Mouse (Mus musculus) lung, adult 2 months (tissue): ENCODE data around the gene Faf2. TPM values are rescaled to one million over a fixed set of nuclear protein-coding genes. Genes with fewer than 3 reads are reported as not detected.

Source experiments
- DNase-seq: peaks from one replicate; pipeline ENCODE4 v3.0.0; 2022
- H3K4me1 ChIP-seq: fragments of 200-500 bp; 2 replicates; pipeline ENCODE4 v1.6.1; 2011; ENCODE audit warnings: low read length; ENCODE audit not compliant: control insufficient read depth, insufficient read depth
- H3K4me3 ChIP-seq: fragments of 200-500 bp; replicated peaks from 2 replicates; pipeline ENCODE3; 2011; ENCODE audit warnings: low read depth, mild to moderate bottlenecking, control low read depth, low read length; ENCODE audit errors: extremely low read depth
- CTCF ChIP-seq: fragments of 200-500 bp; IDR thresholded peaks from 2 replicates; pipeline ENCODE4 v1.5.1; 2011; ENCODE audit warnings: mild to moderate bottlenecking, low read length, control low read depth; ENCODE audit not compliant: insufficient read depth
- POLR2A ChIP-seq: fragments of 200-500 bp; IDR thresholded peaks from 2 replicates; pipeline ENCODE4 v1.6.1; 2011; ENCODE audit warnings: low read depth, mild to moderate bottlenecking, control low read depth, low read length, borderline replicate concordance; ENCODE audit errors: extremely low read depth
- WGBS: fragments of 180-500 bp; shearing (Covaris S2); methylation state at CpG from one replicate; pipeline ENCODE4 v1.1.7; 2018; 5-methylcytosine and 5-hydroxymethylcytosine counted together
- polyA plus RNA-seq: library from polyadenylated mRNA; depleted of rRNA; stranded (reverse); fragments of >200 nt; gene quantifications from 2 replicates; pipeline ENCODE4 v1.2.3, GENCODE M21; 2012; rRNA removed

Faf2 gene
- 16.1 and 27.7 TPM in 2 replicates for polyA plus RNA-seq

GRCm38 (mm10) chr13:54621155-54621932 is at the start of gene Faf2:
TSS of gene Faf2 (plus strand) at chr13:54621784.
- peak; percentile 67 for TF ChIP-seq CTCF
- TF ChIP-seq POLR2A, result peak; percentile 87; the same call in 1 of the 2 replicates
- 10% methylated on average over 44 of the region's 44 CpGs for WGBS

GRCm38 (mm10) chr13:54572621-54573020 is 49.0 kb upstream of the Faf2 start:
- Histone ChIP-seq H3K4me1 (peaks cover 4% of the 10 kb centered on the region; the same call in 1 of the 2 replicates), H3K4me3 (no peak overlapping the region)
- no peak for DNase-seq
- TF ChIP-seq POLR2A (no peak), CTCF (no peak)
- WGBS, result 81% methylated on average over 4 of the region's 4 CpGs

More at GRCm38 (mm10) chr13:54621155-54621932, at the start of gene Faf2:
- peaks cover 5% of the 10 kb centered on the region for H3K4me1 ChIP-seq
- H3K4me3 ChIP-seq, result peak within 1 kb of the TSS; percentile 98
- DNase-seq, result peak; percentile 98

GRCm38 (mm10) chr13:54574854-54575481 is 46.6 kb upstream of the Faf2 start, which contains the start of gene Arl10:
TSS of gene Arl10 (plus strand) at chr13:54575015.
- peaks cover 4% of the 10 kb centered on the region; the same call in 1 of the 2 replicates for H3K4me1 ChIP-seq
- WGBS, result under 1% methylated on average over 55 of the region's 55 CpGs
- peak; percentile 78 for DNase-seq
- TF ChIP-seq CTCF, result no peak
- 0 out of 2 replicates have a peak, but pooled peaks have one; percentile 7 for TF ChIP-seq POLR2A
- peak within 1 kb of the TSS; percentile 72 for H3K4me3 ChIP-seq

- DNase-seq, result peak; percentile 39
- Histone ChIP-seq H3K4me3 (peak overlapping the region; percentile 72), H3K4me1 (peaks cover 4% of the 10 kb centered on the region; the same call in 1 of the 2 replicates)
- TF ChIP-seq POLR2A (no peak), CTCF (no peak)
- WGBS, result 4% methylated on average over 19 of the region's 19 CpGs
Measured at GRCm38 (mm10) chr13:54575489-54575888, 46.1 kb upstream of the Faf2 start.

GRCm38 (mm10) chr13:54577652-54578507 is 43.7 kb upstream of the Faf2 start:
- 76% methylated on average over 21 of the region's 21 CpGs for WGBS
- no peak for DNase-seq
- Histone ChIP-seq H3K4me1 (peaks cover 12% of the 10 kb centered on the region), H3K4me3 (no peak overlapping the region)
- TF ChIP-seq POLR2A (no peak), CTCF (no peak)

GRCm38 (mm10) chr13:54581385-54581784 is 40.2 kb upstream of the Faf2 start:
- DNase-seq, result no peak
- peaks cover 9% of the 10 kb centered on the region for H3K4me1 ChIP-seq
- 40% methylated on average over 2 of the region's 2 CpGs for WGBS
- H3K4me3 ChIP-seq, result no peak overlapping the region
- TF ChIP-seq POLR2A, result no peak
- no peak for TF ChIP-seq CTCF

- no peak for TF ChIP-seq CTCF
- no peak for TF ChIP-seq POLR2A
- Histone ChIP-seq H3K4me1 (peaks cover 9% of the 10 kb centered on the region), H3K4me3 (no peak overlapping the region)
- WGBS, result 42% methylated on average over 10 of the region's 10 CpGs
- DNase-seq, result no peak
Measured at GRCm38 (mm10) chr13:54582126-54582525, 39.5 kb upstream of the Faf2 start.

- no peak overlapping the region for H3K4me3 ChIP-seq
- WGBS, result 76% methylated on average over 5 of the region's 5 CpGs
- TF ChIP-seq CTCF, result no peak
- TF ChIP-seq POLR2A, result no peak
- H3K4me1 ChIP-seq, result peaks cover 9% of the 10 kb centered on the region
- no peak for DNase-seq
Measured at GRCm38 (mm10) chr13:54582860-54583259, 38.7 kb upstream of the Faf2 start.

- no peak for TF ChIP-seq CTCF
- H3K4me3 ChIP-seq, result no peak overlapping the region
- 62% methylated on average over 11 of the region's 11 CpGs for WGBS
- peaks cover 8% of the 10 kb centered on the region for H3K4me1 ChIP-seq
- no peak for DNase-seq
Measured at GRCm38 (mm10) chr13:54585831-54586230, 35.8 kb upstream of the Faf2 start.
